Mouse (Mus musculus): Measurements from ENCODE around the gene Gm7029. TPM values are rescaled to one million over a fixed set of nuclear protein-coding genes. Genes with fewer than 3 reads are reported as not detected.

The Gm7029 gene
- polyA plus RNA-seq, 1 experiment from 2014 or later = not detected

Other genes starting within 250 kb of the Gm7029 start
- 26.9 to 33.2 TPM (median 31.8 TPM) in 3 replicates for gene Zfp414, start 244.7 kb upstream of the Gm7029 start, polyA plus RNA-seq (2018)
- 1.7 to 7.1 TPM (median 4.6 TPM) in 3 replicates for gene Pram1, start 235.8 kb upstream of the Gm7029 start, polyA plus RNA-seq (2018)
- gene Hnrnpm, start 187.0 kb upstream of the Gm7029 start, polyA plus RNA-seq (2018) = 138 to 351 TPM (median 174 TPM) in 3 replicates
- gene March2, start 155.2 kb upstream of the Gm7029 start, polyA plus RNA-seq (2018) = 31.4 to 62.1 TPM (median 56.3 TPM) in 3 replicates
- gene Rab11b, start 113.3 kb upstream of the Gm7029 start, polyA plus RNA-seq (2018) = 103 to 129 TPM (median 115 TPM) in 3 replicates
- gene Angptl4, start 92.0 kb upstream of the Gm7029 start, polyA plus RNA-seq (2018) = 5.8 to 23.0 TPM (median 12.1 TPM) in 3 replicates
- gene Kank3, start 63.3 kb upstream of the Gm7029 start, polyA plus RNA-seq (2018) = 5.5 to 10.9 TPM (median 9.8 TPM) in 3 replicates
- gene Rps28, start 49.3 kb upstream of the Gm7029 start, polyA plus RNA-seq (2018) = 746 to 2,425 TPM (median 1,878 TPM) in 3 replicates
- 105 to 236 TPM (median 213 TPM) in 3 replicates for gene Ndufa7, start 49.3 kb upstream of the Gm7029 start, polyA plus RNA-seq (2018)
- 2.0 to 5.0 TPM (median 4.1 TPM) in 3 replicates for gene Cd320, start 30.7 kb upstream of the Gm7029 start, polyA plus RNA-seq (2018)
- gene Kifc1, start 16.8 kb downstream of the Gm7029 start, polyA plus RNA-seq (2018) = 1.3 to 6.1 TPM (median 2.3 TPM) in 3 replicates
- 1.8 TPM in 1 of 3 replicates, not detected in the others for gene Platr17, start 31.3 kb downstream of the Gm7029 start, polyA plus RNA-seq (2018)
- 32.1 to 95.9 TPM (median 50.6 TPM) in 3 replicates for gene Daxx, start 35.6 kb downstream of the Gm7029 start, polyA plus RNA-seq (2018)
- gene Tapbp, start 42.1 kb downstream of the Gm7029 start, polyA plus RNA-seq (2018) = 235 to 575 TPM (median 237 TPM) in 3 replicates
- 18.2 to 24.0 TPM (median 21.3 TPM) in 3 replicates for gene Zbtb22, start 42.1 kb downstream of the Gm7029 start, polyA plus RNA-seq (2018)
- gene Rgl2, start 55.7 kb downstream of the Gm7029 start, polyA plus RNA-seq (2018) = 36.9 to 101 TPM (median 53.4 TPM) in 3 replicates
- 39.8 to 92.0 TPM (median 50.8 TPM) in 3 replicates for gene Pfdn6, start 66.5 kb downstream of the Gm7029 start, polyA plus RNA-seq (2018)
- 10.9 to 27.3 TPM (median 11.8 TPM) in 3 replicates for gene Wdr46, start 66.8 kb downstream of the Gm7029 start, polyA plus RNA-seq (2018)
- gene B3galt4, start 77.7 kb downstream of the Gm7029 start, polyA plus RNA-seq (2018) = 4.0 to 11.7 TPM (median 6.8 TPM) in 3 replicates
- gene Vps52, start 82.0 kb downstream of the Gm7029 start, polyA plus RNA-seq (2018) = 30.3 to 39.3 TPM (median 30.5 TPM) in 3 replicates
- 829 to 1,952 TPM (median 1,389 TPM) in 3 replicates for gene Rps18, start 82.2 kb downstream of the Gm7029 start, polyA plus RNA-seq (2018)
- gene H2-K1, start 126.5 kb downstream of the Gm7029 start, polyA plus RNA-seq (2018) = 2,418 to 4,239 TPM (median 2,994 TPM) in 3 replicates
- gene Ring1, start 150.8 kb downstream of the Gm7029 start, polyA plus RNA-seq (2018) = 12.0 to 17.2 TPM (median 17.1 TPM) in 3 replicates
- gene H2-Ke6, start 154.2 kb downstream of the Gm7029 start, polyA plus RNA-seq (2018) = 28.2 to 38.3 TPM (median 35.6 TPM) in 3 replicates
- 67.7 to 120 TPM (median 117 TPM) in 3 replicates for gene Slc39a7, start 157.8 kb downstream of the Gm7029 start, polyA plus RNA-seq (2018)
- 15.5 to 33.4 TPM (median 20.0 TPM) in 3 replicates for gene Rxrb, start 158.0 kb downstream of the Gm7029 start, polyA plus RNA-seq (2018)
- 0.79 to 1.6 TPM (median 1.2 TPM) in 3 replicates for gene Col11a2, start 165.6 kb downstream of the Gm7029 start, polyA plus RNA-seq (2018)
- 0.25 to 1.4 TPM (median 0.62 TPM) in 3 replicates for gene H2-Oa, start 218.5 kb downstream of the Gm7029 start, polyA plus RNA-seq (2018)
- gene H2-DMa, start 245.7 kb downstream of the Gm7029 start, polyA plus RNA-seq (2018) = 19.1 to 57.0 TPM (median 47.3 TPM) in 3 replicates
- gene Brd2, start 248.8 kb downstream of the Gm7029 start, polyA plus RNA-seq (2018) = 130 to 435 TPM (median 155 TPM) in 3 replicates